Mouse (Mus musculus) bone marrow, adult 2 months (tissue): ENCODE measurements around the gene Mrgprx1. TPM values are rescaled to one million over a fixed set of nuclear protein-coding genes. Genes with fewer than 3 reads are reported as not detected.

Experiments used
- H3K27ac ChIP-seq: fragments of 200-500 bp; 2 replicates; pipeline ENCODE4 v1.5.1; 2012; ENCODE audit warnings: low read depth, mild to moderate bottlenecking, control low read depth, inconsistent platforms, low read length; ENCODE audit not compliant: control insufficient read depth, poor library complexity, insufficient read depth
- H3K4me1 ChIP-seq: fragments of 200-500 bp; 2 replicates; pipeline ENCODE4 v1.6.1; 2011; ENCODE audit warnings: low read length; ENCODE audit not compliant: control insufficient read depth, insufficient read depth
- H3K4me3 ChIP-seq: fragments of 200-500 bp; replicated peaks from 2 replicates; pipeline ENCODE3; 2011; ENCODE audit warnings: mild to moderate bottlenecking, low read depth, low read length, control low read depth; ENCODE audit not compliant: control insufficient read depth
- CTCF ChIP-seq: fragments of 200-500 bp; IDR thresholded peaks from 2 replicates; pipeline ENCODE4 v1.5.1; 2011; ENCODE audit warnings: low read length, control low read depth; ENCODE audit not compliant: control insufficient read depth, insufficient read depth
- POLR2A ChIP-seq: fragments of 200-500 bp; IDR thresholded peaks from 2 replicates; pipeline ENCODE4 v1.6.1; 2011; ENCODE audit warnings: low read depth, mild to moderate bottlenecking, control low read depth, low read length, borderline replicate concordance; ENCODE audit not compliant: control insufficient read depth
- WGBS: fragments of 180-500 bp; shearing (Covaris S2); methylation state at CpG from one replicate; pipeline ENCODE4 v1.1.7; 2018; 5-methylcytosine and 5-hydroxymethylcytosine counted together
- polyA plus RNA-seq: library from polyadenylated mRNA; stranded (reverse); fragments of >200 nt; gene quantifications from 2 replicates; pipeline ENCODE4 v1.2.4, GENCODE M21; 2011; ENCODE audit warnings: low replicate concordance; ENCODE audit not compliant: missing spikeins, insufficient read depth, insufficient read length

Gene Mrgprx1
- polyA plus RNA-seq: not detected in 2 replicates

DNA sequence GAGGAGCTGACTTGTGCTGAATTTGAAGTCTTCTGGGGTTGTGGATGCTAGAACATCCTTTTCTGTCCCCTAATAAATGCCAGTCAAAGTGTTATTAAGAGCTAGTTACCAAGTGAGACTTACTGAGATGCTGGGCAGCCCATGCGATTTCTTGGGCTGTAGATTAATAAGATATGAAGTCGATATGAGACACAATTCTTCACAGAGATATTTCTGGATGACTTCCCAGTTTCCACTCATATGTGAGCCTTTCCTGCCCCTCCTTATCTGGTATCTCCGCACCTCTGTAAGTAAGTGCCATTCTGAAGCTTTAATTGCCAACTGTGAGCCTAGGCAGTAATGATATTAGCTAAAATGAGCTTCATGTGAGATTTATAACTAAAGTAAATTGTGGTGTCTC lies at the start of gene Mrgprx1:
Gene Mrgprx1 (minus strand): TSS at position 101 of the 400 bp plus-strand sequence.
- TF ChIP-seq POLR2A (no peak), CTCF (no peak)
- no peak within 1 kb of the TSS for H3K27ac ChIP-seq
- no peaks in the 10 kb centered on the region for H3K4me1 ChIP-seq
- 75% methylated on average over 3 of the region's 3 CpGs for WGBS
- no peak within 1 kb of the TSS for H3K4me3 ChIP-seq

DNA sequence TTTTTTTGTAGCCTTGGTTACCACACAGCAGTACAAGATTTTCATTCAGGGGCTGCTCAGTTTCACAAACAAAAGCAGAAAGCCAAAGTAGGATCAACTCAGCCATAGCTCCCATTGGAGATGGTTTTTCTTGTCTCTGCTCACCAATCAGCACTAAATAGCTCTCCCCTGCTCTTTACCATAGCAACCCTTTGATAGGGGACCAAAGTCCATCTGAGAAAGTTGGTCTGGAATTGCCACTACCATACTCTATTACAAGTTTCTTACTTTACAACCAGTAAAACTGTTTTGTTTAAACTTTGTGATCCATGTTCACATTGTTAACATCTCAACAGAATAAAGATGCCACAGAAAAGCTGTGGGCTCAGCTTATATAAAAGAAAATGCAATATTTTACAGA lies 48.1 kb upstream of the Mrgprx1 start:
- TF ChIP-seq CTCF (no peak), POLR2A (no peak)
- Histone ChIP-seq H3K4me1 (no peaks in the 10 kb centered on the region), H3K4me3 (no peak overlapping the region), H3K27ac (no peak overlapping the region)

DNA sequence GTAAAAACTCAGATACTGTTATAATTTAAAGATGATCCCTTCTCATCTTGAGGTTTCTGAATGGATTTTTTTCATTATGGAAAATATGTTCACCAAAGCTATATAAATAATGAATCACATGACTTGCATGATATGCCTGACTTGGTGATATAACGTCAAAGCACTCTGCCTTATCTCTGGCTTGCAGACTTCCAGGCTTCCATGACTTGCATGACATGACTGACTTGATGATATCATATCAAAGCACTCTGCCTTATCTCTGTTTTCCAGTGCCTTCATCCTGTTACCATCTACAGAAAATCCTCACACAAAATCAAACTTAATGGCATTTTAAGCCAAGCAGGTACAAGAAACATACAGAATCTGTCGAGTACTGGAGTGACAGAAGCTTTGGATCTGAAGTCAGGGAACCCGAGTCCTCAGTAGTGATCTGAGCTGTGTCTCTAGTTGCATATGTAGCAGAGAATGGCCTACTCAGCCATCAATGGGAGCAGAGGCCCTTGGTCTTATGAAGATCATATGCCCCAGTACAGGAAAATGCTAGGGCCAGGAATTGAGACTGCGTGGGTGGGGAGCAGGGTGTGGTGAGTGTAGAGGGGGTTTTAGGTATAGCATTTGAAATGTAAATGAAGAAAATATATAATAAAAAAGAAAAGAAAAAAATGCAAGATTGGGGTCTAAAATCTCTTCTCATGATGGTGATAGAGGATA lies 19.2 kb upstream of the Mrgprx1 start:
- TF ChIP-seq CTCF (no peak), POLR2A (no peak)
- WGBS: 60% methylated on average over 4 of the region's 4 CpGs
- no peak overlapping the region for H3K27ac ChIP-seq
- H3K4me1 ChIP-seq: no peaks in the 10 kb centered on the region
- H3K4me3 ChIP-seq: no peak overlapping the region

DNA sequence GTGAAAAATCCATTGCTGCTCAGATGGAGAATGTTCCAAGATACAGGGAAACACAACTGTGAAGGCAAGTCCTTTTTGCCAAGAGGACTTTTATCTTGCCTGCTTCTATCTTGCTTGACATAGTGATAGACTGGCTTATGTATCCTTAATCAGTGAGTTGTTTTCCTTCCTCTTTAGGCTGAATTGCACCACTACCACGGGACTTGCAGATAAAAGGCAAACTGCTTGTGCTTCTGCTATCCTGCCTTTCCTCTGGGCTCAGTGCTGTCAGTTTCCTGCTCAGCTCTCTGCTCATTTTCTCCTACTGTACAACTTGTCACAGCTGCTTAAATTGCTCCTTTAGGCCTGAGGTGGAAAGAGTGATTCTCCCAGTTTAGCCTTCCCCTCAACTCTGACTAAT lies 16.6 kb upstream of the Mrgprx1 start:
- TF ChIP-seq POLR2A (no peak), CTCF (no peak)
- H3K27ac ChIP-seq: no peak overlapping the region
- WGBS: 12% methylated on average over 1 of the region's 1 CpGs
- H3K4me1 ChIP-seq: no peaks in the 10 kb centered on the region
- H3K4me3 ChIP-seq: no peak overlapping the region

DNA sequence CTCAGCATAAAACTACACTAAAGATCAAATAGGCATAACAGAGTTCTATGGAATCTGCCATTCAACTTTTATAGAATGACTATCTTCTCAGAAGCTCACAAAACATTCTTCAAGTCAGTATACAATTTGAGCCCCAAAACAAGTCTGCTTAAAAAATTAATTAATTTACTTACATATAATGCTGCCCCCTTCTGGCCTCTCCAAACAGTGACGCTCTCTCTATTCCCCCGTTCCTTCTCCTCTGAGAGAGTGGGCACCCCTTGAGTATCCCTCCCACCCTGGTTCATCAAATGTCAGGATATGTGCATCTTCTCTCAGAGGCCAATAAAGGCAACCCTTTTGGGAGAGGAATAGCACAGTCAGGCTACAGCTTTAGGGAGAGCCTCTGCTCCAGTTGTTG lies 9.5 kb downstream of the Mrgprx1 start:
- no peak for TF ChIP-seq POLR2A
- TF ChIP-seq CTCF: no peak
- WGBS: 35% methylated on average over 2 of the region's 2 CpGs
- Histone ChIP-seq H3K4me3 (no peak overlapping the region), H3K4me1 (no peaks in the 10 kb centered on the region), H3K27ac (no peak overlapping the region)

DNA sequence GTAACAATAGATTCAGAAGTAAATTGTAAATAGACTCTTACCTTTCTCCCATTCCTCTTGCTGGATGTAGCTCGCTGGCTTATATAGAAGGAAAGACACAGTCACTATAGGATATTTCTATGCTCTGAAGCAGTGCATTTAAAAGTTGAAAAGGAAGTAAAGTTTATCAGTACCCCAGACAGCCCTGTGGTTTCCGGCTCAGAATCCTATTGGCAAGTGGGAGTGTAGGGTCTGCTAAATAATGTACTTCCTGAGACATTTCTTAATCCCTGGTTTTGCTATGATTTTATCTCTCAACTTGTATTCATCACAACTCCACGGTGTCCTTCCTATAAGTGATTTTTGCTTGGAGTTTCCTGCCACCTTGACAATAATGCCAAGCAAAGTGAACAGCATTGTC lies 31.7 kb downstream of the Mrgprx1 start:
- TF ChIP-seq CTCF (no peak), POLR2A (no peak)
- Histone ChIP-seq H3K4me3 (no peak overlapping the region), H3K4me1 (no peaks in the 10 kb centered on the region), H3K27ac (no peak overlapping the region)
- 41% methylated on average over 3 of the region's 3 CpGs for WGBS

DNA sequence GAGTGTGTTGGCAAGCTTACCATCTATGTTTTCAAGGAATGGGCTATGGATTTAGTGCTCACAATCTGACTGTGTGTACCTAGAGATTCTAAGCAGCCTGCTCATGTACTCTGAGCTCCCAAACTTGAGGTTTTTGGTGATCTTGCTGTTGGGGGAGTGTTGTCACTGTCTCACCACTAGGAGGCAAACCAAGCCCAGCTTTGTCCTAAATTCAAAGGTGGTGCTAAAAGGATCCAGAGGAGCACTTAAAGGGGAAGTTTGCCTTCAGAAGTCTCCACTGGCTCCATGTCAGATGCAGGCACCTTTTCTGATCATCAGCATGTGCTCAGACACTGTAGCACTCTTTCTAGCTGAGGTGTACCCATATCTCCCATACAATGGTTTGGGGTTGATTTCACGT lies 40.6 kb downstream of the Mrgprx1 start:
- Histone ChIP-seq H3K27ac (no peak overlapping the region), H3K4me3 (no peak overlapping the region), H3K4me1 (no peaks in the 10 kb centered on the region)
- TF ChIP-seq CTCF: no peak
- 21% methylated on average over 1 of the region's 1 CpGs for WGBS

DNA sequence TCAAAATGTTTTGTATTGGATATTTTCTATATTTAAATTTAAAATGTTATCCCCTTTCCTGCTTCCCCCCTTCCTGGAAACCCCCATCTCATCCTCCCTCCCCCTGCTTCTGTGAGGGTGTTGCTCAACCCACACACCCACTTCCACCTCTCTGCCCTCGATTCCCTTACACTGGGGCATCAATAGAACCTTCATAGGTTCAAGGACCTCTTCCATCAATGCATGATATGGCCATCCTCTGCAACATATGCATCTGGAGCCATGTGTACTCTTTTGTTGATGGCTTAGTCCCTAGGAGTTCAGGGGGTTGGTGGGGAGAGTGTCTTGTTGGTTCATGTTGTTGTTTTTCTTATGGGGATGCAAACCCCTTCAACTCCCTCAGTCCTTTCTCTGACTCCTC lies 45.4 kb downstream of the Mrgprx1 start, which contains the start of gene Mrgpra4:
Gene Mrgpra4 (minus strand): TSS at position 101 of the 400 bp plus-strand sequence.
- 52% methylated on average over 1 of the region's 1 CpGs for WGBS
- Histone ChIP-seq H3K4me1 (no peaks in the 10 kb centered on the region), H3K27ac (no peak within 1 kb of the TSS), H3K4me3 (no peak within 1 kb of the TSS)
- no peak for TF ChIP-seq CTCF
- TF ChIP-seq POLR2A: no peak

Other genes with a start within 250 kb of the Mrgprx1 start
- not detected in 2 replicates for gene Mrgpra4, start 45.5 kb downstream of the Mrgprx1 start, polyA plus RNA-seq
- gene Mrgprb5, start 141.4 kb upstream of the Mrgprx1 start, polyA plus RNA-seq: not detected in 2 replicates
- not detected in 2 replicates for gene Mrgprb4, start 171.7 kb upstream of the Mrgprx1 start, polyA plus RNA-seq